ENCODE assay signal across 10 mouse cellular contexts in the genomic region with DNA sequence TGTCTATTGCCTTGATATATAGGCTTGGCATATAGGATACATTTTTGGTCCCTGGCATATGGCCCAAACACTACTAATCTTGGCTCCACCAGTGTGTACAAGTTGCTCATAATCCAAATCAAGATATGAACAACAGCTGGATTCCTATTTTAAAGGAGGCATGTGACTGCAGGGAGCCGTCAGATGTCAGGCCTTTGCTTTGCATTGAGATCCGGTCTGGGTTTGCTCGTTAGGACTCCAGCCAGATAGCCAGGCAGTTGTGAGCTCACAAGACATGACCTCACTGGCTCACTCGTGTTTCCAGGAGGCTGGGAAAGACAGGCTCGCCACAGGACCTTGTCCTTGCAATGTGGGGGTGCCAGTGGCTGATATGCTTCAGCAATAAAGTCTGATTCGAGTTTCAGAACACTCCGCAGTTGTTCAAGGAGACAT. TPM values are rescaled to one million over a fixed set of nuclear protein-coding genes. Genes with fewer than 3 reads are reported as not detected.
DNase-seq lines count a peak whose midpoint lies in the region; ATAC-seq and TF ChIP-seq lines count a peak whose summit lies in the region.
"Had no signal": no experiment of that assay in that cellular context is flagged by ENCODE, and none has a peak within 500 bp of the region (broad histone marks: within the 10 kb centered on the region; RNA-seq: fewer than 3 reads in every experiment).

No protein-coding gene starts in this region.

- DNase-seq in heart, postnatal 14 days, result no peak
- DNase-seq in brain, adult 2 months (ENCODE audit: low read depth, low spot score), result peak; percentile 39
- DNase-seq in kidney, postnatal 25 days, result peak; percentile 15 to 46
- DNase-seq in thymus, adult 18-20 months, result no peak
- no peak for DNase-seq in embryo, embryonic 11 days
- no peak for DNase-seq in right cerebral cortex, postnatal 25 days

- H3K4me3 ChIP-seq in heart, embryonic 11.5 days (ENCODE audit: low read depth, low read length), result no peak overlapping the region
- no peak overlapping the region for H3K4me3 ChIP-seq in C2C12 (ENCODE audit: insufficient read depth, poor library complexity, severe bottlenecking)
- H3K4me3 ChIP-seq: hindbrain, embryonic 12.5 days had no signal

- H3ac ChIP-seq in C2C12 (ENCODE audit: control insufficient read depth, insufficient read length, low read depth), result no peak overlapping the region

- H3K27ac ChIP-seq in heart, embryonic 11.5 days (ENCODE audit: low read depth, low read length), result peak overlapping the region; percentile 70
- H3K27ac ChIP-seq: hindbrain, embryonic 12.5 days had no signal

- WGBS in heart, embryonic 11.5 days (ENCODE audit: insufficient replicate concordance), result 42% methylated on average over 7 of the region's 7 CpGs

- H3K79me2 ChIP-seq in C2C12 (ENCODE audit: control insufficient read depth, insufficient read depth), result no peaks in the 10 kb centered on the region

- H3K27me3 ChIP-seq in heart, embryonic 11.5 days (ENCODE audit: control insufficient read depth, insufficient read depth, low read length), result no peaks in the 10 kb centered on the region
- H3K27me3 ChIP-seq in C2C12 (ENCODE audit: control insufficient read depth, insufficient read depth, insufficient read length), result no peaks in the 10 kb centered on the region
- H3K27me3 ChIP-seq: CH12.LX; hindbrain, embryonic 12.5 days had no signal

- no peaks in the 10 kb centered on the region for H3K9me3 ChIP-seq in heart, embryonic 11.5 days (replicated peaks; ENCODE audit: control insufficient read depth, low read length)
- H3K9me3 ChIP-seq: hindbrain, embryonic 12.5 days had no signal

- TF ChIP-seq CTCF in C2C12 (IDR thresholded peaks at IDR 0.05; ENCODE audit: control insufficient read depth, insufficient read depth, insufficient read length), result no peak

- H3K79me3 ChIP-seq in C2C12 (ENCODE audit: low read depth), result no peaks in the 10 kb centered on the region

- intact Hi-C loops in heart, postnatal 14 days (cut with DNase I), result no loop called here

- H3K9ac ChIP-seq in heart, embryonic 11.5 days (ENCODE audit: low read depth, low read length), result no peak overlapping the region
- H3K9ac ChIP-seq: hindbrain, embryonic 12.5 days had no signal

- H3K4me2 ChIP-seq in heart, embryonic 11.5 days, result no peak overlapping the region
- H3K4me2 ChIP-seq: hindbrain, embryonic 12.5 days had no signal

- ATAC-seq in heart, embryonic 11.5 days (replicated peaks; ENCODE audit: insufficient number of reproducible peaks, low FRiP score, low TSS enrichment), result no peak

- H3K36me3 ChIP-seq in heart, embryonic 11.5 days (ENCODE audit: control insufficient read depth, insufficient read depth, low read length), result no peaks in the 10 kb centered on the region
- no peaks in the 10 kb centered on the region for H3K36me3 ChIP-seq in C2C12 (ENCODE audit: control insufficient read depth, insufficient read depth)

- peaks cover 16% of the 10 kb centered on the region for H3K4me1 ChIP-seq in heart, embryonic 11.5 days (ENCODE audit: control insufficient read depth, insufficient read depth, low read length)
- H3K4me1 ChIP-seq: hindbrain, embryonic 12.5 days had no signal

TF ChIP-seq in C2C12, 6 proteins besides CTCF, POLR2A, EP300 and RAD21:
- TF ChIP-seq USF1 (IDR thresholded peaks at IDR 0.05; ENCODE audit: low read depth) (peak; percentile 48), CEBPB (IDR thresholded peaks at IDR 0.05; ENCODE audit: low read depth) (no peak)

RNA-seq across cellular contexts. Expression of a gene that starts 44.2 kb away (rescaled TPM):
- polyA plus RNA-seq in heart, embryonic 11.5 days (2014; fragmentation: Nextera tagmentation; extraction: Ambion mirVana), result 45.8 and 46.1 TPM in 2 replicates
- 10 to 100 TPM; 87.4 to 93.9 TPM for total RNA-seq in heart, postnatal 14 days (2021)
- polyA plus RNA-seq in C2C12 (2012; fragmentation: generic; extraction: Trizol), result 20.5 TPM

RNA-seq across cellular contexts. Expression of a gene that starts 45.0 kb away (rescaled TPM):
- polyA plus RNA-seq in heart, embryonic 11.5 days (2014; fragmentation: Nextera tagmentation; extraction: Ambion mirVana), result 38.1 and 39.7 TPM in 2 replicates
- 10 to 100 TPM; 43.4 to 43.8 TPM for total RNA-seq in heart, postnatal 14 days (2021)
- polyA plus RNA-seq in C2C12 (2012; fragmentation: generic; extraction: Trizol), result 10.8 TPM

Comparison
In these comparisons a context has a peak if more than half of its experiments do, and no peak if none do; other contexts are left out.
1. DNase-seq: peak in brain, adult 2 months (single experiment) and kidney, postnatal 25 days (2 of 2); none in heart, postnatal 14 days (0 of 2), thymus, adult 18-20 months (0 of 2), embryo, embryonic 11 days (single experiment) and right cerebral cortex, postnatal 25 days (single experiment).